Mouse (Mus musculus): ENCODE measurements around the gene Gnb1. TPM values are rescaled to one million over a fixed set of nuclear protein-coding genes. Genes with fewer than 3 reads are reported as not detected.
A peak's percentile ranks its signal among the peaks of the same experiment; 100 is the strongest.

Gene Gnb1
- total RNA-seq, 2 experiments from 2014 or later: 1,273 to 1,305 TPM

GRCm38 (mm10) chr4:155482733-155483540, 8.2 kb upstream of the Gnb1 start:
- DNase-seq: no peak
- intact Hi-C loops (cut with DNase I): no loop called here

GRCm38 (mm10) chr4:155485521-155485920, 5.6 kb upstream of the Gnb1 start:
- DNase-seq: no peak
- intact Hi-C loops (cut with DNase I): no loop called here

- intact Hi-C loops (cut with DNase I): no loop called here
Observed at GRCm38 (mm10) chr4:155487746-155488145, 3.4 kb upstream of the Gnb1 start.

GRCm38 (mm10) chr4:155488232-155489025, 2.7 kb upstream of the Gnb1 start:
- DNase-seq: peak; percentile 63

More at GRCm38 (mm10) chr4:155487746-155488145, 3.4 kb upstream of the Gnb1 start:
- DNase-seq: no peak

GRCm38 (mm10) chr4:155489101-155489970, 1.8 kb upstream of the Gnb1 start:
- no peak for DNase-seq
- intact Hi-C loops (cut with DNase I): no loop called here

More at GRCm38 (mm10) chr4:155488232-155489025, 2.7 kb upstream of the Gnb1 start:
- intact Hi-C loops (cut with DNase I): no loop called here

GRCm38 (mm10) chr4:155490456-155490855, 705 bp upstream of the Gnb1 start:
- DNase-seq: no peak

GRCm38 (mm10) chr4:155491529-155492130, 469 bp downstream of the Gnb1 start:
- DNase-seq: no peak
- intact Hi-C loops (cut with DNase I): no loop called here

More at GRCm38 (mm10) chr4:155490456-155490855, 705 bp upstream of the Gnb1 start:
- intact Hi-C loops (cut with DNase I): no loop called here

- intact Hi-C loops (cut with DNase I): no loop called here
Observed at GRCm38 (mm10) chr4:155492131-155492633, 1.0 kb downstream of the Gnb1 start.

GRCm38 (mm10) chr4:155494891-155495290, 3.7 kb downstream of the Gnb1 start:
- intact Hi-C loops (cut with DNase I): no loop called here
- DNase-seq: no peak

More at GRCm38 (mm10) chr4:155492131-155492633, 1.0 kb downstream of the Gnb1 start:
- DNase-seq: peak; percentile 48

GRCm38 (mm10) chr4:155497963-155498362, 6.8 kb downstream of the Gnb1 start:
- intact Hi-C loops (cut with DNase I): no loop called here
- DNase-seq: no peak

GRCm38 (mm10) chr4:155501126-155501525, 10.0 kb downstream of the Gnb1 start:
- intact Hi-C loops (cut with DNase I): no loop called here
- DNase-seq: no peak

GRCm38 (mm10) chr4:155505067-155505466, 13.9 kb downstream of the Gnb1 start:
- intact Hi-C loops (cut with DNase I): no loop called here

GRCm38 (mm10) chr4:155505671-155506295, 14.6 kb downstream of the Gnb1 start:
- no peak for DNase-seq
- intact Hi-C loops (cut with DNase I): no loop called here

More at GRCm38 (mm10) chr4:155505067-155505466, 13.9 kb downstream of the Gnb1 start:
- no peak for DNase-seq

- intact Hi-C loops (cut with DNase I): no loop called here
Observed at GRCm38 (mm10) chr4:155508614-155509013, 17.5 kb downstream of the Gnb1 start.

GRCm38 (mm10) chr4:155510981-155511380, 19.8 kb downstream of the Gnb1 start:
- no peak for DNase-seq
- intact Hi-C loops (cut with DNase I): no loop called here

More at GRCm38 (mm10) chr4:155508614-155509013, 17.5 kb downstream of the Gnb1 start:
- DNase-seq: no peak

GRCm38 (mm10) chr4:155514810-155515209, 23.6 kb downstream of the Gnb1 start:
- intact Hi-C loops (cut with DNase I): no loop called here
- no peak for DNase-seq

GRCm38 (mm10) chr4:155517948-155518517, 26.9 kb downstream of the Gnb1 start:
- intact Hi-C loops (cut with DNase I): no loop called here
- DNase-seq: no peak

GRCm38 (mm10) chr4:155522327-155522726, 31.2 kb downstream of the Gnb1 start:
- intact Hi-C loops (cut with DNase I): no loop called here
- no peak for DNase-seq

- DNase-seq: no peak
- intact Hi-C loops (cut with DNase I): no loop called here
Observed at GRCm38 (mm10) chr4:155525751-155526150, 34.6 kb downstream of the Gnb1 start.
